Mouse (Mus musculus): ENCODE results near the gene Tspan10. TPM values are rescaled to one million over a fixed set of nuclear protein-coding genes. Genes with fewer than 3 reads are reported as not detected.

Gene Tspan10
- polyA plus RNA-seq, 1 experiment = 0.60 TPM

DNA sequence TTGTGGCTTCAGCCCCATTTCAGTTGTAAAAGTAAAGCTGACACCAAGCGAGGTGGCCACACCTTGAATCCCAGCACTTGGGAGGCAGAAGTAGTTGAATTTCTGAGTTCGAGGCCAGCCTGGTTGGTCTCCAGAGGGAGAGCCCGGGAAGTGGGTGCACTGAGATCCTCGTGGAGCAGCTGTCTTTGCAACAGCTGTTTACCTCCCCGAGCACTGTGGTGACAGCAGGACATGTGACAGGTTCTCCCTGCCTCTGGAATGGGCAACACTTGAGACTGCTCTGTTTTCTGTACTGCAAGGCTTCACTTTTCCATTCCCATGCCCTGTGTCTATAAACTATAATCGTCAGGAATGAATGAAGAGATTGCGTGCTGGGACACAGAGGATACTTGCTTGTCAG lies 24.6 kb upstream of the Tspan10 start:
- Histone ChIP-seq H3K4me1 (ENCODE audit: control insufficient read depth, insufficient read depth, insufficient read length, low read length) (no peaks in the 10 kb centered on the region), H3K4me3 (ENCODE audit: low read depth, low read length) (no peak overlapping the region), H3K27me3 (ENCODE audit: control insufficient read depth, insufficient read depth, low read length) (no peaks in the 10 kb centered on the region), H3K36me3 (ENCODE audit: control insufficient read depth, insufficient read depth, low read length) (peaks cover 64% of the 10 kb centered on the region), H3K27ac (ENCODE audit: insufficient read depth, low read depth, low read length) (no peak overlapping the region)
- 83% methylated on average over 7 of the region's 7 CpGs for whole genome bisulfite sequencing
- TF ChIP-seq POLR2A (IDR thresholded peaks at IDR 0.05; ENCODE audit: low read depth, low read length) (no peak), CTCF (IDR thresholded peaks at IDR 0.05; ENCODE audit: extremely low read depth, insufficient read length, insufficient replicate concordance, low read depth, low read length) (no peak)

DNA sequence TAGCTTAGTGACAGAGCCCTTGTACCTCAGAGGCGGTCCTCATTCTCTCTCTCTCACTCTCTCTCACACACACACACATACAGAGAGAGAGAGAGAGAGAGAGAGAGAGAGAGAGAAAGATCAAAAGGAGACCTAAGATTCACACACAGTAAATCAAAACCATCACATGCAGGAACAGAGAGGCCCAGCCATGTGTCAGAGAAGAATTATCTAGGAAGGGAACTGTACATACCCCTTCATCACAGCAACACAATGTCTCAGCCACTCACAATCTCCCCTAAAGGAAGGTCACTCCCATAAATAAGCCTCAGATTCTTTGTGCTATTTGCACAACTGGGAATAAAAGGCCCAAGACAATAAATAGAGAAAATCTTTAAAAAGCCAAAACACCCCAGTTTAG lies 23.9 kb upstream of the Tspan10 start:
- TF ChIP-seq POLR2A (IDR thresholded peaks at IDR 0.05; ENCODE audit: low read depth, low read length) (no peak), CTCF (IDR thresholded peaks at IDR 0.05; ENCODE audit: extremely low read depth, insufficient read length, insufficient replicate concordance, low read depth, low read length) (no peak)
- 100% methylated on average over 1 of the region's 1 CpGs for WGBS
- no peaks in the 10 kb centered on the region for H3K4me1 ChIP-seq (ENCODE audit: control insufficient read depth, insufficient read depth, insufficient read length, low read length)
- H3K36me3 ChIP-seq (ENCODE audit: control insufficient read depth, insufficient read depth, low read length) = peaks cover 60% of the 10 kb centered on the region
- H3K4me3 ChIP-seq (ENCODE audit: low read depth, low read length) = no peak overlapping the region
- H3K27me3 ChIP-seq (ENCODE audit: control insufficient read depth, insufficient read depth, low read length) = no peaks in the 10 kb centered on the region
- H3K27ac ChIP-seq (ENCODE audit: insufficient read depth, low read depth, low read length) = no peak overlapping the region

GRCm38 (mm10) chr11:120422651-120423568 lies 19.5 kb upstream of the Tspan10 start:
- H3K4me1 ChIP-seq (ENCODE audit: control insufficient read depth, insufficient read depth, insufficient read length, low read length) = no peaks in the 10 kb centered on the region
- peaks cover 64% of the 10 kb centered on the region for H3K36me3 ChIP-seq (ENCODE audit: control insufficient read depth, insufficient read depth, low read length)
- WGBS = 67% methylated on average over 13 of the region's 13 CpGs
- H3K27ac ChIP-seq (ENCODE audit: insufficient read depth, low read depth, low read length) = no peak overlapping the region
- no peak overlapping the region for H3K4me3 ChIP-seq (ENCODE audit: low read depth, low read length)
- TF ChIP-seq CTCF (IDR thresholded peaks at IDR 0.05; ENCODE audit: extremely low read depth, insufficient read length, insufficient replicate concordance, low read depth, low read length) = no peak
- TF ChIP-seq POLR2A (IDR thresholded peaks at IDR 0.05; ENCODE audit: low read depth, low read length) = no peak
- H3K27me3 ChIP-seq (ENCODE audit: control insufficient read depth, insufficient read depth, low read length) = no peaks in the 10 kb centered on the region

DNA sequence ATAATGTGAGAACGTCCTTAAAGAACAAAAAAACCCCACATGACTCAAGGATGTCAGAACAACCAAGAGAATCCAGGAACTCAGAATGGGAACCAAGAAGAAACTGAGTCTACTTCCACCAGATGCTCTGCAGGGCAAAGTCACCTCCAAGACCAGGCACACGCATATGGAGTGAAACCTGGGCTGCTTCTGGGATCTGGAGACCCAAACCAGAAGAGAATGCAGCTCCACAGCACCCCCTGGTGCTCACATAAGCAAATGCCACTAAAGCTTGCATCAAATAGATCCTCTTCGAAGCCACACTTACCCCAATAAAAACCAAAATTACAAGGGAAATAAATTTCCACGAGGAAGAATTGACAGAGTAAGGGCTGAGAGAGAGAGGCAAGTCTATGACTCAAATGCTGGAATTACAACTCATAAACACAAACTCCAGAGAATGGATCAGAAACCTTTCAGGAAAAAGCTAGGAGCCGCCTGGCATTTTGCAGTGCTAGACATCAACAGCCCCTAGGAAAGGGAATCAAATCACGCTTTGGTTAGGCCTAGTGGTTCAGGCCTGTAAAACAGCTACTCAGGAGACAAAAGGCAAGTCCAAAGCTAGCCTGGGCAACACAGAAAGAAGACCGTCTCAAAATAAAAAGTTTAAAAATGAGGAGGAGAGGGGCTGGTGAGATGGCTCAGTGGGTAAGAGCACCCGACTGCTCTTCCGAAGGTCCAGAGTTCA lies 18.7 kb upstream of the Tspan10 start:
- H3K27ac ChIP-seq (ENCODE audit: insufficient read depth, low read depth, low read length) = no peak overlapping the region
- no peaks in the 10 kb centered on the region for H3K4me1 ChIP-seq (ENCODE audit: control insufficient read depth, insufficient read depth, insufficient read length, low read length)
- no peak overlapping the region for H3K4me3 ChIP-seq (ENCODE audit: low read depth, low read length)
- peaks cover 69% of the 10 kb centered on the region for H3K36me3 ChIP-seq (ENCODE audit: control insufficient read depth, insufficient read depth, low read length)
- TF ChIP-seq POLR2A (IDR thresholded peaks at IDR 0.05; ENCODE audit: low read depth, low read length) (no peak), CTCF (IDR thresholded peaks at IDR 0.05; ENCODE audit: extremely low read depth, insufficient read length, insufficient replicate concordance, low read depth, low read length) (peak; percentile 74; the same call in 1 of the 2 replicates)
- WGBS = 62% methylated on average over 9 of the region's 9 CpGs
- H3K27me3 ChIP-seq (ENCODE audit: control insufficient read depth, insufficient read depth, low read length) = no peaks in the 10 kb centered on the region

- Histone ChIP-seq H3K27ac (ENCODE audit: insufficient read depth, low read depth, low read length) (no peak overlapping the region), H3K36me3 (ENCODE audit: control insufficient read depth, insufficient read depth, low read length) (peaks cover 67% of the 10 kb centered on the region), H3K4me1 (ENCODE audit: control insufficient read depth, insufficient read depth, insufficient read length, low read length) (no peaks in the 10 kb centered on the region), H3K27me3 (ENCODE audit: control insufficient read depth, insufficient read depth, low read length) (no peaks in the 10 kb centered on the region), H3K4me3 (ENCODE audit: low read depth, low read length) (no peak overlapping the region)
- 85% methylated on average over 3 of the region's 3 CpGs for WGBS
- no peak for TF ChIP-seq POLR2A (IDR thresholded peaks at IDR 0.05; ENCODE audit: low read depth, low read length)
- TF ChIP-seq CTCF (IDR thresholded peaks at IDR 0.05; ENCODE audit: extremely low read depth, insufficient read length, insufficient replicate concordance, low read depth, low read length) = no peak
Measured at GRCm38 (mm10) chr11:120426727-120427126, 15.7 kb upstream of the Tspan10 start.

GRCm38 (mm10) chr11:120437152-120437856 lies 5.1 kb upstream of the Tspan10 start, which contains the start of gene Nploc4:
TSS of gene Nploc4 (minus strand) at chr11:120437708.
- H3K27ac ChIP-seq (ENCODE audit: insufficient read depth, low read depth, low read length) = peak within 1 kb of the TSS; percentile 54
- H3K4me1 ChIP-seq (ENCODE audit: control insufficient read depth, insufficient read depth, insufficient read length, low read length) = peaks cover 4% of the 10 kb centered on the region
- H3K4me3 ChIP-seq (ENCODE audit: low read depth, low read length) = peak within 1 kb of the TSS; percentile 92
- WGBS = 1% methylated on average over 77 of the region's 77 CpGs
- H3K27me3 ChIP-seq (ENCODE audit: control insufficient read depth, insufficient read depth, low read length) = no peaks in the 10 kb centered on the region
- TF ChIP-seq POLR2A (IDR thresholded peaks at IDR 0.05; ENCODE audit: low read depth, low read length) (peak; percentile 79; the same call in 1 of the 2 replicates), CTCF (IDR thresholded peaks at IDR 0.05; ENCODE audit: extremely low read depth, insufficient read length, insufficient replicate concordance, low read depth, low read length) (no peak)
- peaks cover 16% of the 10 kb centered on the region for H3K36me3 ChIP-seq (ENCODE audit: control insufficient read depth, insufficient read depth, low read length)

Data from small intestine, adult 2 months (tissue).